Mouse (Mus musculus) embryonic facial prominence, embryonic 11.5 days (tissue): ENCODE measurements around the gene Pih1d2. TPM values are rescaled to one million over a fixed set of nuclear protein-coding genes. Genes with fewer than 3 reads are reported as not detected.

ENCODE experiments used
- ATAC-seq: fragments of 200-750 bp; cut with Nextera tagmentation; replicated peaks from 2 replicates; pipeline ENCODE4 v1.8.0; 2017; ENCODE audit warnings: low read depth; ENCODE audit not compliant: insufficient number of reproducible peaks, low FRiP score, low TSS enrichment
- DNase-seq: peaks from one replicate; pipeline ENCODE4 v3.0.0-alpha.2; 2015; ENCODE audit warnings: low spot score
- H3K27ac ChIP-seq: fragments of 300-500 bp; sonication (generic); replicated peaks from 2 replicates; pipeline ENCODE4 v1.5.1; 2014; ENCODE audit warnings: mild to moderate bottlenecking, low read depth, low read length, control low read depth
- H3K27me3 ChIP-seq: fragments of 300-500 bp; sonication (generic); 2 replicates; pipeline ENCODE4 v1.6.1; 2014; ENCODE audit warnings: mild to moderate bottlenecking, low read length, moderate library complexity, mixed read lengths; ENCODE audit not compliant: control insufficient read depth, insufficient read depth
- H3K36me3 ChIP-seq: fragments of 300-500 bp; sonication (generic); replicated peaks from 2 replicates; pipeline ENCODE4 v1.6.1; 2014; ENCODE audit warnings: low read depth, mild to moderate bottlenecking, low read length, moderate library complexity, mixed read lengths; ENCODE audit not compliant: control insufficient read depth, insufficient read depth
- H3K4me1 ChIP-seq: fragments of 300-500 bp; sonication (generic); 2 replicates; pipeline ENCODE4 v1.6.1; 2014; ENCODE audit warnings: low read length, mixed read lengths; ENCODE audit not compliant: control insufficient read depth, insufficient read depth
- H3K4me2 ChIP-seq: fragments of 300-500 bp; sonication (generic); 2 replicates; pipeline ENCODE4 v1.6.1; 2014; ENCODE audit warnings: low read depth, mild to moderate bottlenecking, control low read depth, low read length, moderate library complexity
- H3K4me3 ChIP-seq: fragments of 300-500 bp; sonication (generic); 2 replicates; pipeline ENCODE4 v1.5.1; 2014; ENCODE audit warnings: low read depth, low read length, control low read depth
- H3K9ac ChIP-seq: fragments of 300-500 bp; sonication (generic); replicated peaks from 2 replicates; pipeline ENCODE4 v1.6.1; 2014; ENCODE audit warnings: mild to moderate bottlenecking, control low read depth, low read length
- H3K9me3 ChIP-seq: fragments of 300-500 bp; sonication (generic); replicated peaks from 2 replicates; pipeline ENCODE4 v1.6.1; 2016; ENCODE audit warnings: mild to moderate bottlenecking, low read length, inconsistent platforms, mixed read lengths; ENCODE audit not compliant: control insufficient read depth
- WGBS: fragments of 180-500 bp; shearing (Covaris S2); extraction: QIAGEN DNeasy Blood & Tissue Kit; methylation state at CpG from one replicate; pipeline ENCODE4 v1.1.7; 2014; 5-methylcytosine and 5-hydroxymethylcytosine counted together
- polyA plus RNA-seq: library from polyadenylated mRNA; unstranded; fragments of >200 nt; fragmentation: Nextera tagmentation; extraction: Ambion mirVana; gene quantifications from 2 replicates; pipeline ENCODE4 v1.2.1, GENCODE M21; 2014

Gene Pih1d2
- polyA plus RNA-seq, 1 experiment from 2014 or later: 3.1 TPM

DNA sequence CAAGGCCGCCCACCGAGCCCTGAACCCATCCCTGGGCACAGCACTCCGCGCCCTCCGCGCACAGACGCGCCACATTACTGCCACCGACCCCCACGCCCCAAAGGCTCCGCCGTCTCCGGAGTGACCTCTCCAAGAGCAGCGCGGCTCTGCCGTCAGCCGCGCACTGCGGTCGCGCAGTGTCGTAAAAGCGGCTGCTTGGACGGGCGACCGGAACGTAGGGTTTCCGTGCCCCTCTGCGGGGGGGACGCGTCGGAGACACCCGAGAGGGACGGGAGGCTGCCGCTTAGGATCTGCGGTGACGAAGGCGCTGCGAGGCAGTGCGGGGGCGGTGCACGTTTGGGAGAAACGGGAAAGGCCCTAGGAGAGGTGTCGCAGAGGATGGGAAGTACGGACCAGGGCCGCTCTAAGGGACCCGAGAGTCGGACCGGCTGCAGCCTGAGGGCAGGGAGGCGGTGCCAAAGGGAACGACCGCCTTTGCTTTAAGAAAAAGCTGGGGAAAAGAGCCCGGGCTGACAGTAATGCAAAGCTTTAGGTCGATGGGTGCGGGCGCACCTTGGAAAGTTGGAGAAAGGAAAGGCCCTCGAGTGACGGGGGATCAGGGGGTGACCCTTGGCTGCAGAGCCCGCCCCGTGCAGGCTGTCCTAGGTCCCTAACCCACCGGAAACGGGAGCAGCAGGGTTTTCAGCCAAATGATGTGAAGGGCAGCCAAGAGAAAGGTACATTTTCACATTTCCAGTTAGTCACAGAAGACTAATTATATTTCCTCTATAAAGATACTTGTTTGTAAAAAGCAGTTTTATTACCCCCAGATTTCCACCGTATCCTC, 42.5 kb downstream of the Pih1d2 start, which contains the start of gene Dlat:
TSS of gene Dlat (minus strand) at position 389 of the 826 bp plus-strand sequence.
- WGBS: under 1% methylated on average over 62 of the region's 63 CpGs
- Histone ChIP-seq H3K36me3 (no peaks in the 10 kb centered on the region), H3K9me3 (no peaks in the 10 kb centered on the region), H3K4me3 (peak within 1 kb of the TSS; percentile 79), H3K4me2 (peak within 1 kb of the TSS; percentile 65), H3K4me1 (peaks cover 2% of the 10 kb centered on the region; the same call in 1 of the 2 replicates), H3K27ac (peak within 1 kb of the TSS; percentile 66; the same call in 1 of the 2 replicates), H3K9ac (peak within 1 kb of the TSS; percentile 84), H3K27me3 (no peaks in the 10 kb centered on the region)
- ATAC-seq (peak; percentile 95), DNase-seq (peak; percentile 91)

DNA sequence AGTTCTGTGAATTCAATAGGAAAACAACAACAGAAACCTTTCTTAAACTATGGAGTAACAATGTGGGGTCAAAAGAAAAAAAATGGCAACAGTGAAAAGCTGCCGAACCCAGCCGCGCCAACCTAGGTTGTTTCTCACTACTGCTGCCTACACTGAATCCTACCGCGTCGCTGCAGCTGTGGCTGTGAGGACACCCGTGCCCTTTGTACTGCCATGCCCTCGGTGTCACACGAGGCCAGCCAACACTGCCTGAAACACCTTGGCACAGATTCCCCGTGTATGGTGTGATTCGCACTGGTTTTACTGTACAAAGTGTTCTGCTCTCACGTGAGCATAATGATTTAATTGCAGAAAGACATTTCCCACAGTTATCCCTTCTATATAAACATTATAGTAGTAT, 43.3 kb downstream of the Pih1d2 start:
- H3K4me1 ChIP-seq: peaks cover 2% of the 10 kb centered on the region; the same call in 1 of the 2 replicates
- DNase-seq: peak; percentile 10
- no peaks in the 10 kb centered on the region for H3K36me3 ChIP-seq
- no peaks in the 10 kb centered on the region for H3K27me3 ChIP-seq
- WGBS: 21% methylated on average over 12 of the region's 12 CpGs
- H3K4me3 ChIP-seq: peak overlapping the region; percentile 79
- H3K4me2 ChIP-seq: peak overlapping the region; percentile 65
- H3K27ac ChIP-seq: no peak overlapping the region
- no peaks in the 10 kb centered on the region for H3K9me3 ChIP-seq
- ATAC-seq: no peak
- H3K9ac ChIP-seq: no peak overlapping the region; the same call in 1 of the 2 replicates

DNA sequence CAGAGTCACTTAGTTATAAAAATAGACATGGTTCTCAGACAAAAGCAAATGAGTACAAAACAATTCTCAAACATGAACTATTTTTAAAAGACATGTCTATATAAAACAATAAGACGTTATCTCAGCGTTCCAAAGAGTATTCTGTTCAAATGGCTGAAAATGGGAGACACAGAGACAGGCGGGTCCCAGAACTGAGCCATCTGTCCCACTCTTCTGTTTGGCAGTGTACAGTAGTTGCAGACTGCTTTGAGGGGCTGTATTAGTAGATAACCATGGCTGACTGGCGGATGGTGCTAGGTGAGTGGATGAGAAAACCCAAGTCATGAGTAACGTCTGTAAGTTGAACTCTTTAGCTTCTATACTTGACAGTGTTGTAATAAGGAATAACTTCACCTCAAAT, 47.7 kb downstream of the Pih1d2 start:
- ATAC-seq (no peak), DNase-seq (no peak)
- Histone ChIP-seq H3K9ac (no peak overlapping the region), H3K4me3 (no peak overlapping the region), H3K4me2 (no peak overlapping the region), H3K4me1 (peaks cover 2% of the 10 kb centered on the region; the same call in 1 of the 2 replicates), H3K9me3 (no peaks in the 10 kb centered on the region), H3K36me3 (no peaks in the 10 kb centered on the region), H3K27ac (no peak overlapping the region), H3K27me3 (no peaks in the 10 kb centered on the region)
- WGBS: 90% methylated on average over 5 of the region's 5 CpGs

DNA sequence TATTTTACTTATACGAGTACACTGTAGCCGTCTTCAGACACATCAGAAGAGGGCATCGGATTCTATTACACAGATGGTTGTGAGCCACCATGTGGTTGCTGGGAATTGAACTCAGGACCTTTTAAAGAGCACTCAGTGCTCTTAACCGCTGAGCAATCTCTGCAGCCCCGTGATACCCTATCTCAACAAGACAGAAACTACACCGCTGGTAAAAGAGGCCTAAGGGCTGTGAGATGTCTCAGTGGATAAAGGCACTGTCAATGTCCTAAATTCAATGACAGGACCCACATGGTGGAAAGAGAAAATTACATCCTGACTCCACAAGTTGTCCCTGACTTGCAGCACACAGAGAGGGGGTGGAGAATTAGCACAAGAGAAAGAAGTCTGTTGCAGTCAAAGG, 49.3 kb downstream of the Pih1d2 start:
- no peaks in the 10 kb centered on the region for H3K9me3 ChIP-seq
- no peaks in the 10 kb centered on the region for H3K36me3 ChIP-seq
- no peaks in the 10 kb centered on the region for H3K27me3 ChIP-seq
- no peak for ATAC-seq
- H3K4me1 ChIP-seq: no peaks in the 10 kb centered on the region
- DNase-seq: no peak
- H3K4me2 ChIP-seq: no peak overlapping the region
- H3K4me3 ChIP-seq: no peak overlapping the region
- H3K27ac ChIP-seq: no peak overlapping the region
- 83% methylated on average over 6 of the region's 6 CpGs for WGBS
- H3K9ac ChIP-seq: no peak overlapping the region

DNA sequence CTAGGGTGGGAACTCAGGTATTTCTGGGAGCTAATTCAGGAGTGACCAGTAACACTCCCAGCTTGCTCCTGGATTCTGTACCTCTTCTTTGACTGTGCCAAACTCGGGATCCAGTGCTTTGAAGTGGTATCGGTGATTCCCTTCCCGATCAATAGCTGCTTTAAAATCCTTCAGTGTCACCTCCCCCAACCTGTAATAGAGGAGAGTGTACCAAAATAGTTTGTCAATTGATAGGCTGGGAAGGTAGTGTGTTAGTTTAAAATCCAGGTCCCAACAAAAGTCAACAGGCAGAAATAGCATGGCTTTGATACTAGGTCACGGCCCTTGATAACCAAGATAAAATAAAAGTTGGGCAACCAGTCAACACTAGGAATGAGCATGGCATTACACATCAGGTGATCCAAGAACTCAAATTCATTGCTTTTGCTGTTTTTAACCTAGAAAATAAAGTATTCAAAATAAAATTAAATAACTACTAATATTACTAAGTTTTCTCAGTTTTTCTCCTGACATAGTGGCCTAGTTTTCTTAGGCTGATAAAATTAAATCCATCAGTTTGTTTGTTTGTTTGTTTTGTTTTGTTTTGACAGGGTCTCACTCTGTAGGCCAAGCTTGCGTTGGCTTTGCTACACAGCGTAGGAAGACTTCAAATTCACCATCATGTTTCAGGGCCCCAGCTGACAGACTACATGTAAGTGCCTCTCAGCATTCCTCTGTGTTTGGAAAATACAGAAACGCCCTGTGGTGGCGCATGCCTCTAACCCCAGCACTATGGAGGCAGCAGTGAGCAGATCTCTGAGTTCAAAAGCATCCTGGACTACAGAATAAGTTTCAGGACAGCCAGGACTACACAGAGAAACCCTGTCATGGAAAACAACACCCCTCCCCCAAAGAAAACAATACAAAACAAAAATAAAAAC, 50.7 kb downstream of the Pih1d2 start:
- no peaks in the 10 kb centered on the region for H3K9me3 ChIP-seq
- no peak overlapping the region for H3K9ac ChIP-seq
- H3K4me2 ChIP-seq: no peak overlapping the region
- no peak for ATAC-seq
- WGBS: 83% methylated on average over 8 of the region's 8 CpGs
- no peak overlapping the region for H3K4me3 ChIP-seq
- DNase-seq: no peak
- H3K27ac ChIP-seq: no peak overlapping the region
- H3K27me3 ChIP-seq: no peaks in the 10 kb centered on the region
- H3K36me3 ChIP-seq: no peaks in the 10 kb centered on the region
- no peaks in the 10 kb centered on the region for H3K4me1 ChIP-seq

DNA sequence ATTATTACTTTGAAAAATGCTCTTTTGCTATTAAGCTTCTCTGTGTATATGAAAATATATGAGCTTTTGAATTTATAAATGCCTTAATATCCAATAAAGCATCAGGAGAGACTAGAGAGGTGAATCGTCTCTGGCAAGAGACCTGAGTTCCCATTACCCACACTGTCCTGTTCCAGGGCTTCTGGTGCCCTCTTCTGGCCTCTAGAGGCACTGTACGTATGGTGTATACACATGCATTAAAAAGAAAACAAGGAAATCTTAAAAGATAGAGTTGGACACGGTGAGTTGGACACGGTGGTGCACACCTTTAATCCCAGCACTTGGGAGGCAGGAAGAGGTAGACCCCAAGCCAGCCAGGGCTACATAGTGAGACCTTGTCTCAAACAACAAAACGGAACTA, 53.6 kb downstream of the Pih1d2 start:
- ATAC-seq (no peak), DNase-seq (peak; percentile 55)
- H3K4me3 ChIP-seq: no peak overlapping the region
- H3K4me1 ChIP-seq: no peaks in the 10 kb centered on the region
- H3K36me3 ChIP-seq: no peaks in the 10 kb centered on the region
- H3K9me3 ChIP-seq: no peaks in the 10 kb centered on the region
- 32% methylated on average over 5 of the region's 5 CpGs for WGBS
- H3K4me2 ChIP-seq: no peak overlapping the region
- H3K27ac ChIP-seq: no peak overlapping the region
- no peak overlapping the region for H3K9ac ChIP-seq
- no peaks in the 10 kb centered on the region for H3K27me3 ChIP-seq
